Mouse (Mus musculus): ENCODE measurements around the gene 4930442H23Rik. TPM values are rescaled to one million over a fixed set of nuclear protein-coding genes. Genes with fewer than 3 reads are reported as not detected.
"Not testable (repeated sequence)": the region's sequence is repeated elsewhere in the genome, so short reads cannot be mapped to it uniquely, and the experiment has no call there.

Gene 4930442H23Rik
- polyA plus RNA-seq, 1 experiment from 2014 or later, result not detected

DNA sequence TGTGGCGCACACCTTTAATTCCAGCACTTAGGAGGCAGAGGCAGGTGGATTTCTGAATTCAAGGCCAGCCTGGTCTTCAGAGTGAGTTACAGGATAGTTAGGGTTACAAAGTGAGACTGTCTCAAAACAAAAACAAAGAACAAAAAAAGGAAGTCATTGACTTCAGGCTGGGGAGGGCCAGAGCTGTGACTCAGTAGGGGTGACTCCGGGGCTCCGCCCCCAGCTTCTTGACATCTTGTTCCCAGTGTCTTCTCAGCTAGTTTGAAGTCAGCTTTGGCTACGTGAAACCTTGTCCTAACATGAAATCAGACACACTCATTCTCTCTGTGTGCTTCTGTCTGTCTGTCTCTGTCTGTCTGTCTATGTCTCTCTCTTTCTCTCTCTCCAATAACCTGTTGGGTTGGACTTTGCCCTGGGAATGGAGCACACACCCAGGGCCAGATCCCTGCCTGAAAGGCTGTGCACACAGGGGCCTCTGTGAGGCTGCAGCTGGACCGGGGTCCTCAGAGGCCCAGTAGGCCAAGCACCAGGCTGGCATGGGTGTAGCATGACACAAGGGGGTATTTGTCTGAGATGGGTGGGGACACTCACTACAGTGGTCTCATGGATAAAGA is 37.9 kb upstream of the 4930442H23Rik start:
- H3K27ac ChIP-seq (ENCODE audit: low read depth, low read length), result no peak overlapping the region
- H3K4me1 ChIP-seq (replicated peaks; ENCODE audit: control insufficient read depth, insufficient read depth, low read length), result no peaks in the 10 kb centered on the region
- no peak for ATAC-seq (replicated peaks; ENCODE audit: low FRiP score)
- WGBS, result 89% methylated on average over 5 of the region's 5 CpGs
- H3K9me3 ChIP-seq (ENCODE audit: control insufficient read depth, low read length), result no peaks in the 10 kb centered on the region
- DNase-seq (ENCODE audit: low spot score), result no peak
- no peak overlapping the region for H3K9ac ChIP-seq (ENCODE audit: low read length)
- no peak overlapping the region for H3K4me3 ChIP-seq (ENCODE audit: low read depth, low read length)
- H3K4me2 ChIP-seq (ENCODE audit: low read depth, low read length, severe bottlenecking), result no peak overlapping the region
- H3K27me3 ChIP-seq (ENCODE audit: control insufficient read depth, insufficient read depth, low read length), result no peaks in the 10 kb centered on the region
- H3K36me3 ChIP-seq (ENCODE audit: control insufficient read depth, insufficient read depth, low read length), result no peaks in the 10 kb centered on the region

- Histone ChIP-seq H3K4me2 (ENCODE audit: low read depth, low read length, severe bottlenecking) (no peak overlapping the region), H3K9ac (ENCODE audit: low read length) (no peak overlapping the region), H3K27ac (ENCODE audit: low read depth, low read length) (no peak overlapping the region), H3K4me1 (replicated peaks; ENCODE audit: control insufficient read depth, insufficient read depth, low read length) (no peaks in the 10 kb centered on the region), H3K4me3 (ENCODE audit: low read depth, low read length) (no peak overlapping the region), H3K9me3 (ENCODE audit: control insufficient read depth, low read length) (no peaks in the 10 kb centered on the region), H3K36me3 (ENCODE audit: control insufficient read depth, insufficient read depth, low read length) (no peaks in the 10 kb centered on the region; the same call in 1 of the 2 replicates), H3K27me3 (ENCODE audit: control insufficient read depth, insufficient read depth, low read length) (no peaks in the 10 kb centered on the region)
- DNase-seq (ENCODE audit: low spot score) (peak; percentile 82), ATAC-seq (replicated peaks; ENCODE audit: low FRiP score) (no peak; the same call in 1 of the 2 replicates)
- WGBS, result 40% methylated on average over 7 of the region's 7 CpGs
These were observed 34.3 kb upstream of the 4930442H23Rik start for GRCm38 (mm10) chr10:81217964-81218363.

DNA sequence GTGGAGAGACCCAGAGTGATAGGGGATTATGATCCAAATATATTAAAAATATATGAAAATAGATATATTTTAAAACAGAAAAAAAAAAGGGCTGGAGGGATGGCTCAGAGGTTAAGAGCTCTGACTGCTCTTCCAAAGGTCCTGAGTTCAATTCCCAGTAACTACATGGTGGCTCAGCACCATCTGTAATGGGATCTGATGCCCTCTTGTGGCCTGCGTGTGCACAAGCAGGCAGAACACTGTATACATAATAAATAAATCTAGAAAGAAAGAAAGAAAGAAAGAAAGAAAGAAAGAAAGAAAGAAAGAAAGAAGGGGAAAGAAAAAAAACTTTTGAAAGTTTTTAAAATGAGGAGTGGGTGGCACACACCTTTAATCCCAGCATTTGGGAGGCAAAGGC is 33.6 kb upstream of the 4930442H23Rik start:
- ATAC-seq (replicated peaks; ENCODE audit: low FRiP score); H3K9ac ChIP-seq (ENCODE audit: low read length); H3K9me3 ChIP-seq (ENCODE audit: control insufficient read depth, low read length); H3K27me3 ChIP-seq (ENCODE audit: control insufficient read depth, insufficient read depth, low read length); H3K27ac ChIP-seq (ENCODE audit: low read depth, low read length); DNase-seq (ENCODE audit: low spot score); H3K4me3 ChIP-seq (ENCODE audit: low read depth, low read length); H3K36me3 ChIP-seq (ENCODE audit: control insufficient read depth, insufficient read depth, low read length); H3K4me1 ChIP-seq (replicated peaks; ENCODE audit: control insufficient read depth, insufficient read depth, low read length); H3K4me2 ChIP-seq (ENCODE audit: low read depth, low read length, severe bottlenecking): not testable (repeated sequence)
- WGBS, result 30% methylated on average over 1 of the region's 1 CpGs

GRCm38 (mm10) chr10:81216810-81217209 is 33.2 kb upstream of the 4930442H23Rik start:
- H3K4me3 ChIP-seq (ENCODE audit: low read depth, low read length), result no peak overlapping the region
- H3K4me2 ChIP-seq (ENCODE audit: low read depth, low read length, severe bottlenecking), result no peak overlapping the region
- no peaks in the 10 kb centered on the region for H3K27me3 ChIP-seq (ENCODE audit: control insufficient read depth, insufficient read depth, low read length)
- no peak overlapping the region for H3K9ac ChIP-seq (ENCODE audit: low read length)
- H3K36me3 ChIP-seq (ENCODE audit: control insufficient read depth, insufficient read depth, low read length), result peaks cover 7% of the 10 kb centered on the region
- no peaks in the 10 kb centered on the region for H3K4me1 ChIP-seq (replicated peaks; ENCODE audit: control insufficient read depth, insufficient read depth, low read length)
- no peak for DNase-seq (ENCODE audit: low spot score)
- ATAC-seq (replicated peaks; ENCODE audit: low FRiP score), result no peak
- H3K9me3 ChIP-seq (ENCODE audit: control insufficient read depth, low read length), result no peaks in the 10 kb centered on the region; the same call in 1 of the 2 replicates
- 86% methylated on average over 6 of the region's 6 CpGs for WGBS
- H3K27ac ChIP-seq (ENCODE audit: low read depth, low read length), result no peak overlapping the region

DNA sequence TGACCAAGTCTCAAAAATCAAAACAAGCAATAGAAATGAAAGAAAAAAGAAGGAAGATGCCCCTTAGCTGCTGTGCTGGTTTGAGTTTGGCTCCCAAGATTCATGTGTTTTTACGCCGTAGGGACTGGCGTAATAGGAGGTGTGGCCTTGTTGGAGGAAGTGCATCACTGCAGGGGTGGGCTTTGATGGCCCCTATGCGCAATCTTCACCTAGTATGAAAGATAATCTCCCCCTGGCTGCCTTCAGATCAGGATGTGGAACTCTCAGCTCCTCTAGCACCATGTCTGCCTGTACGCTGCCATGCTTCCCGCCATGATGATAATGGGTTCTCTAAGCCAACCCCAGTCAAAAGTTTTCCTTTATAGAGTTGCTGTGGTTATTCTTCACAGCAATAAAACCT is 32.6 kb upstream of the 4930442H23Rik start:
- H3K4me2 ChIP-seq (ENCODE audit: low read depth, low read length, severe bottlenecking), result no peak overlapping the region
- H3K9me3 ChIP-seq (ENCODE audit: control insufficient read depth, low read length), result no peaks in the 10 kb centered on the region; the same call in 1 of the 2 replicates
- ATAC-seq (replicated peaks; ENCODE audit: low FRiP score), result no peak
- H3K36me3 ChIP-seq (ENCODE audit: control insufficient read depth, insufficient read depth, low read length), result peaks cover 11% of the 10 kb centered on the region
- no peak overlapping the region for H3K4me3 ChIP-seq (ENCODE audit: low read depth, low read length)
- no peaks in the 10 kb centered on the region for H3K27me3 ChIP-seq (ENCODE audit: control insufficient read depth, insufficient read depth, low read length)
- WGBS, result 94% methylated on average over 6 of the region's 6 CpGs
- H3K4me1 ChIP-seq (replicated peaks; ENCODE audit: control insufficient read depth, insufficient read depth, low read length), result no peaks in the 10 kb centered on the region
- DNase-seq (ENCODE audit: low spot score), result no peak
- H3K9ac ChIP-seq (ENCODE audit: low read length), result no peak overlapping the region
- H3K27ac ChIP-seq (ENCODE audit: low read depth, low read length), result no peak overlapping the region

DNA sequence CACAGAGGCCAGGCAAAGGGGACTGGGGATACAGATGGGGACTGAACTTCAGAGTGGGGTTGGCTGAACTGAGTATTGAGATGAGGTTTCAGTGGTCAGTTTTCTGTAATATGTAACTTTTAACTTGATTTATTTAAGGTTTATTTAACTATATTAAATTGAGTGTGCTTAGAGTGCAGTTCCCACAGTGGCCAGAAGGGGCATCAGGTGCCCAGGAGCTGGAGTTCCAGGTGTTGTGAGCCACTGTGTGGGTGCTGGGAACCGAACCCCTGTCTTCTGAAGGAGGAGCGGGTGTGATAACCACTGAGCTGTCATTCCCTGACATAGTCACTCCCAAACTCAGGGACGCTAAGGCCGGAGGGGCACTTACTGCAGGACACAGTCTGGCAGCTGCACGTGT is 26.5 kb upstream of the 4930442H23Rik start:
- no peak overlapping the region for H3K4me2 ChIP-seq (ENCODE audit: low read depth, low read length, severe bottlenecking)
- no peak overlapping the region for H3K4me3 ChIP-seq (ENCODE audit: low read depth, low read length)
- H3K4me1 ChIP-seq (replicated peaks; ENCODE audit: control insufficient read depth, insufficient read depth, low read length), result no peaks in the 10 kb centered on the region
- H3K36me3 ChIP-seq (ENCODE audit: control insufficient read depth, insufficient read depth, low read length), result peaks cover 11% of the 10 kb centered on the region
- no peak overlapping the region for H3K27ac ChIP-seq (ENCODE audit: low read depth, low read length)
- no peak overlapping the region for H3K9ac ChIP-seq (ENCODE audit: low read length)
- H3K27me3 ChIP-seq (ENCODE audit: control insufficient read depth, insufficient read depth, low read length), result no peaks in the 10 kb centered on the region
- 99% methylated on average over 5 of the region's 5 CpGs for WGBS
- no peaks in the 10 kb centered on the region; the same call in 1 of the 2 replicates for H3K9me3 ChIP-seq (ENCODE audit: control insufficient read depth, low read length)
- no peak for ATAC-seq (replicated peaks; ENCODE audit: low FRiP score)
- DNase-seq (ENCODE audit: low spot score), result no peak

DNA sequence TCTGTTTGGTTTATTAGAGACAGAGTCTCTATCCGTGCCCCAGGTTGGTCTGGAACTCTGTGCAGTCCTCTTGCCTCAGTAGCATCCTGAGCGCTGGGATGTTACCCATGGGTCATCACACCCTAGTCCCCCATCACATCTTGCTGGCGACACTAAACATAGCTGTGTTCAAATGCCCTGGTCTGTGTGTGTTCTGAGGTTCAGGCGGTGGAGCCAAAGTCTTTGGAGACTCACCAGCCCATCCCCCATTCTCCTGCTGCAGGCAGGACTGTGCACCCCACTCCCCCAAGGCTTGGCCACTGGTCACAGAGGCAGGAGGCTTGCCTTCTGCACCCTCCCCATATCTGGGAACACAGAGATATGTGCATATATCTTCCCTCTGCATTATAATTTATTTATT is 20.5 kb upstream of the 4930442H23Rik start:
- no peak overlapping the region for H3K27ac ChIP-seq (ENCODE audit: low read depth, low read length)

GRCm38 (mm10) chr10:81202978-81203720 is 19.5 kb upstream of the 4930442H23Rik start:
- Histone ChIP-seq H3K4me1 (replicated peaks; ENCODE audit: control insufficient read depth, insufficient read depth, low read length) (no peaks in the 10 kb centered on the region), H3K4me3 (ENCODE audit: low read depth, low read length) (no peak overlapping the region), H3K9ac (ENCODE audit: low read length) (no peak overlapping the region), H3K9me3 (ENCODE audit: control insufficient read depth, low read length) (no peaks in the 10 kb centered on the region), H3K27me3 (ENCODE audit: control insufficient read depth, insufficient read depth, low read length) (no peaks in the 10 kb centered on the region), H3K36me3 (ENCODE audit: control insufficient read depth, insufficient read depth, low read length) (no peaks in the 10 kb centered on the region), H3K4me2 (ENCODE audit: low read depth, low read length, severe bottlenecking) (no peak overlapping the region), H3K27ac (ENCODE audit: low read depth, low read length) (no peak overlapping the region)
- DNase-seq (ENCODE audit: low spot score) (no peak), ATAC-seq (replicated peaks; ENCODE audit: low FRiP score) (no peak; the same call in 1 of the 2 replicates)
- WGBS, result 72% methylated on average over 8 of the region's 8 CpGs

More for the DNA sequence above, 20.5 kb upstream of the 4930442H23Rik start:
- H3K4me1 ChIP-seq (replicated peaks; ENCODE audit: control insufficient read depth, insufficient read depth, low read length), result no peaks in the 10 kb centered on the region
- 71% methylated on average over 4 of the region's 4 CpGs for WGBS
- no peaks in the 10 kb centered on the region for H3K9me3 ChIP-seq (ENCODE audit: control insufficient read depth, low read length)
- no peak overlapping the region for H3K4me3 ChIP-seq (ENCODE audit: low read depth, low read length)
- H3K9ac ChIP-seq (ENCODE audit: low read length), result no peak overlapping the region
- H3K36me3 ChIP-seq (ENCODE audit: control insufficient read depth, insufficient read depth, low read length), result no peaks in the 10 kb centered on the region
- no peak overlapping the region for H3K4me2 ChIP-seq (ENCODE audit: low read depth, low read length, severe bottlenecking)
- no peaks in the 10 kb centered on the region for H3K27me3 ChIP-seq (ENCODE audit: control insufficient read depth, insufficient read depth, low read length)
- no peak for DNase-seq (ENCODE audit: low spot score)
- no peak for ATAC-seq (replicated peaks; ENCODE audit: low FRiP score)

All from forebrain, embryonic 11.5 days (tissue).